Mouse (Mus musculus): ENCODE measurements around the gene H2afy.

DNA sequence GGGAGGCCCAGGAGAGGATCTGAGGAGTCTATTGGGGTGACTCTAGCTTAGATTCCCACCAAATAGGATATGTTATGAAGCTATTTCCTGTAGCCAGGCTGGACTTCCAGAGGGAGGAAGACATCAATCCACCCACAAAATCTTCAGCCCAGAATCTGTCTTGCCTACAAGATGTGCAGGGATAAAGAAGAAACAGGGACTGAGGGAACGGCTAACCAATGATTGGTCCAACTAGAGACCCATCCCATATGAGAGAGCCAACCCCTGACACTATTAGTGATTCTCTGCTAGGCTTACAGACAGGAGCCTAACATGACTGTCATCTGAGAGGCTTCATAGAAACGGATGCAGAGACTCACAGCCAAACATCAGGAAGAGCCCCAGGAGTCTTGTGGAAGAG lies 7.9 kb upstream of the H2afy start:
- TF ChIP-seq CTCF (IDR thresholded peaks at IDR 0.05; ENCODE audit: low read depth, low read length): no peak
- no peak for TF ChIP-seq POLR2A (IDR thresholded peaks at IDR 0.05; ENCODE audit: insufficient read depth, low read length)
- TF ChIP-seq EP300 (IDR thresholded peaks at IDR 0.05; ENCODE audit: insufficient read depth, low read depth, low read length): no peak
